Mouse (Mus musculus): ENCODE measurements around the gene Dagla.

DNA sequence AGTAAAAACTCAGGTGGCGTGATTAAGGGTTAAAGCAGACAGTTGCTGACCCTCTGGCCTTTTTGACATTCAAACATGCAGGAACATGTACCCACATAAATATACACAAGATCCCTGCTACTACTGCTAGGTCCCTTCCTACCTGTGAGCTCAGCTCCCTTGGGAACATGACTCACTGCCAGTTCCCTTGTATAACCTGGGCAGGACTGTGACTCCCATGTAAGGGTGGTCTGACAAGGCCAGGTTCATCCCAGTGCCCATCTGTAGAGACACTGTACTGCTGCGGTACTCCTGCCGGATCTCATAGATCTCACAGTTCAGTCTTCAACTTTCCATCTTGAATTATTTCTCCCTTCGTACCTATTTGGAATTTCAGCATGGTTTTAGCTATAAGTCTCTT, 107.5 kb downstream of the Dagla start:
- TF ChIP-seq CTCF (IDR thresholded peaks at IDR 0.05; ENCODE audit: low read depth, low read length) = no peak
- no peak for TF ChIP-seq GATA1 (IDR thresholded peaks at IDR 0.05; ENCODE audit: borderline replicate concordance, low read length)
- TF ChIP-seq TAL1 (conservative IDR thresholded peaks at IDR 0.05; ENCODE audit: low read depth, low read length) = no peak
- peak; percentile 92; the same call in 1 of the 2 replicates for TF ChIP-seq POLR2AphosphoS5 (IDR thresholded peaks at IDR 0.05; ENCODE audit: insufficient replicate concordance, low read depth, low read length)

All from G1E (cell line).